Mouse (Mus musculus) erythroblast, embryonic 14.5 days (primary cell): ENCODE measurements around the gene Ddx3x.

Source experiments
- GATA1 ChIP-seq: IDR thresholded peaks from 2 replicates; pipeline ENCODE4 v1.6.1; 2012; ENCODE audit warnings: low read length, inconsistent platforms, mixed read lengths
- TAL1 ChIP-seq: IDR thresholded peaks from 3 replicates; pipeline ENCODE4 v1.6.1; 2012; ENCODE audit warnings: low read length, inconsistent platforms, mixed read lengths

- no peak for TF ChIP-seq GATA1
- TF ChIP-seq TAL1: no peak
Observed at GRCm38 (mm10) chrX:13263356-13263755, 17.4 kb upstream of the Ddx3x start.
